Mouse (Mus musculus) testis, postnatal 10 days (tissue): ENCODE results near the gene Cox4i1.

ENCODE experiments used
- DNase-seq: peaks from one replicate; pipeline ENCODE4 v3.0.0; 2021; ENCODE audit warnings: low spot score

The Cox4i1 gene

GRCm38 (mm10) chr8:120696401-120697153 is 28.6 kb downstream of the Cox4i1 start:
- DNase-seq: no peak

GRCm38 (mm10) chr8:120697154-120697978 is 29.3 kb downstream of the Cox4i1 start:
- peak; percentile 75 for DNase-seq

GRCm38 (mm10) chr8:120697979-120698272 is 29.9 kb downstream of the Cox4i1 start:
- peak; percentile 66 for DNase-seq

- no peak for DNase-seq
Observed at GRCm38 (mm10) chr8:120698426-120698825, 30.4 kb downstream of the Cox4i1 start.

GRCm38 (mm10) chr8:120699079-120699478 is 31.1 kb downstream of the Cox4i1 start:
- DNase-seq: no peak

- DNase-seq: no peak
Observed at GRCm38 (mm10) chr8:120699565-120699964, 31.5 kb downstream of the Cox4i1 start.

- no peak for DNase-seq
Observed at GRCm38 (mm10) chr8:120700053-120700452, 32.0 kb downstream of the Cox4i1 start.

GRCm38 (mm10) chr8:120701758-120702465 is 33.9 kb downstream of the Cox4i1 start:
- peak; percentile 39 for DNase-seq

DNA sequence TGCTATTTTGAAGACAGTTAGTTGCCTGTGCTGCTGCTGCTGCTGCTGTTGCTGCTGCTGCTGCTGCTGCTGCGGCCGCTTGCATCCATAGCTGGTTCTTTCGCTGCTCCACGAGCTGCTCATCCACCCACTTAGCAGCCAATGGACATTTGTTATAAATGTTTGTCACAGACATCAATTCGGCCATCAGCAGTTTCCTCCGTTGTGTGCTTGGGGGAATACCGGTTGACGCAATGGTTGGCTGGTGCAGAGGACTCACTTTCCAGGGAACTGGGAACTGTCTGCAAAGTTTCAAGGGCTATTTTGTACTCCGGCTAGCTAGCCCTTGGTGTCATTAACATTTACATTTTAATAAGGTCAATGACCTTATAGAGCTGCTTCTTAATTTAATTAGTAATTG is 36.2 kb downstream of the Cox4i1 start:
- no peak for DNase-seq

DNA sequence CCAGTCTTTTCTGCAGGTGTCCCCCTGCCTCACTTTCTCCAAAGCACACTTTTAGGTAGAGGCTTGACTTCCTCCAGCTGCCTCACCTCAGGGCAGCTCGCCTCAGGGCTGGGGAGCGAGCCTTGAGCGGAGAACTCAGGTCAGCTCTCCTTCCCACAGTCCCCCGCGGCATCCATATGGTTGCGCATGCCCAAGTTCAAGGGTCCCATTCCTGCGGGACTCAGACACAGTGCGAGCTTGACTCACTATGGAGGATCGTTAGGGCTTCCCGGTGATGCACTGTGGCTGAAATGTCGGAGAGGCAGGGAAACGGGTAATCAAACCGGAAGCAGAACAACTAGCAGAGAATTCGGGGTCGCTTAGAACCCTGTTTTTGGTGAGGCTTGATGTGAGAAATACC is 37.1 kb downstream of the Cox4i1 start:
- DNase-seq: no peak

- DNase-seq: no peak
Observed at GRCm38 (mm10) chr8:120706193-120706592, 38.2 kb downstream of the Cox4i1 start.

DNA sequence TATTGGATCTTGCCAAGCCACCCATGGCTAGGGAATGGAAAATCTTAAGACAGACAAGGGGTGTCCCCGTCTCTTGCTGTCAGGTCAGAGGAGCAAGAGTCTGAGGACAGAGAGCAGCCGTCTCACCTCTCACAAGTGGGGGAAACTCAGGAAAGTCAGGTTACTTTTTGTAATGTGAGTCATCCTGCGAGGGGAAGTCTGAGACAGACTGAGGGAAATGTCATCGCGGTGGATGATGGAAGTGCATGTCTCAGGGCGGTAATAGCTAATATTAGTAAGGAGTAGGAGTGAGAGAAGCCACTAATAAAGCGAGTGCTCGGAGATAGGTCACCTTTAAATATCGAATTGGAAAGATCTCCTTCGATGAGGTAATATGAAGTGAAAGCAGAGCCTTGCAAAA is 41.2 kb downstream of the Cox4i1 start:
- no peak for DNase-seq

- DNase-seq: no peak
Observed at GRCm38 (mm10) chr8:120715200-120715599, 47.2 kb downstream of the Cox4i1 start.

DNA sequence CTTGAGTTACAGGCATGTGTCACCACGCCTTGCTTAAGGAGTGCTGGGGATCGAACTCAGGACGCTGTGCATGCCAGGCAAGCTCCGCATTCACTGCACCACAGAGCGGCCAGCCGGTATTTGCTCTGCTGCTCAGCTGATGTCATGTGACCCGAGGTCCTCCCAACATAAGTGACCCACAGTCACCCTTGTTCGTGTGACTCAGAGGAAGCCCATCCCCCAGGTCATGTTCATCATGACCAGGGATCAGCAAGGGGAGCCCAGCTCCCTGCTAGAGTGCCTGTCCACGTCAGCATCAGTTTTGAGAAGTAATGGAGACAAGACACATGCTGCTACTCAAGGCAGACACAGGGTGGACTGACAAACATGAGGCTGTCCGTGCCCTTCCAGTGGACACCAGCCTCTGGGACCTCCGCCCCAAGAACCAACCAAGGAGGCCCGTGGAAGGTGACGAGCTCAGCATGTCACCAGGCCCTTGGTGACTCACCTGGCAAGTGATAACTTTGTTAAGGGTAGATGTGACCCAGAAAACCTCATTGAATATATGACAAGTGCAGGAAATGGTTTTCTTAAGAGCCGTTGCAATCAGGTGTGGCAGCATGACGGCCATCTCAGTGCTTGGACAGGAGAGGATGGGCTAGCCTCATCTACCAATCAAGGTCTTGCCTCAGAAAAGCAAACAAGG is 48.1 kb downstream of the Cox4i1 start:
- no peak for DNase-seq

DNA sequence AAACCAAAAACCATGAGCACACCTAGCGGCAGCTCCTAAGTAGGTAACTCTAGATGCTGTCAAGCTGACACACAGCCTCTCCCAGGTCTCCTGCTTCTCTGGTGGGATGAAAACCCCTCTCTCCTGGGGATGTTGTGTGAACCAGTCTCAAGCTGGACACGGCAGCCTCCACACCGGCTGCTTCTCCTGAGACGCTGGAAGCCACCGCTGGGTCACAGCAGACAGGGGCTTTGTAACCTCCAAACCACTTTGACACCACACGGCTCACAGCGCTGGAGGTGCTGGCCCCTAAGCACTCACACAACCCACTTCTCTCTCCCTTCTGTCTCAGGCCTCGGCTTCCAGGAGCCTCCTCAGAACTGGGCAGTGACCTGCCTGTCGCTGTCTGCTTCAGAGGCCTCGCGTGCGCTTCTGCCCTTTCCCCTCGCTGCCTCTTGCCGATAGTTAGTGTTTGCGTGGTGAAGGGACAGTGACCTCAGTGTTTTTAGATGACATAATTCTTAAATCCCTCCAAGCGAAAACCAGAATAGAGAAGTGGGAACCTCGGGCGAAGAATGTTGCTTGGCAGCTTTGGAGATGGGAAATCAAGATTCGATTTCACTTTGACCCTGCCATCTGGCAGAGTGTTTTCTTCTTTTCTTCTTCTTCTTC is 51.7 kb downstream of the Cox4i1 start:
- DNase-seq: no peak

- DNase-seq: peak; percentile 63
Observed at GRCm38 (mm10) chr8:120723025-120723424, 55.0 kb downstream of the Cox4i1 start.
